Mouse (Mus musculus) ES-Bruce4 (cell line): ENCODE measurements around the gene Tpra1. TPM values are rescaled to one million over a fixed set of nuclear protein-coding genes. Genes with fewer than 3 reads are reported as not detected.

Experiments
- H3K27ac ChIP-seq: 2 replicates; pipeline ENCODE4 v1.5.1; 2012; ENCODE audit warnings: low read length, inconsistent platforms; ENCODE audit not compliant: insufficient read depth
- H3K27me3 ChIP-seq: 2 replicates; pipeline ENCODE4 v1.6.1; 2012; ENCODE audit warnings: mild to moderate bottlenecking, low read length, inconsistent platforms; ENCODE audit not compliant: control insufficient read depth, poor library complexity, insufficient read depth, severe bottlenecking
- H3K36me3 ChIP-seq: 2 replicates; pipeline ENCODE4 v1.6.1; 2012; ENCODE audit warnings: inconsistent platforms, mild to moderate bottlenecking, low read length, moderate library complexity; ENCODE audit not compliant: control insufficient read depth, poor library complexity, insufficient read depth, severe bottlenecking
- H3K4me1 ChIP-seq: one replicate; pipeline ENCODE4 v1.8.1; 2011; ENCODE audit warnings: low read length; ENCODE audit not compliant: control insufficient read depth, insufficient read depth
- H3K4me3 ChIP-seq: 2 replicates; pipeline ENCODE4 v1.5.1; 2011; ENCODE audit warnings: low read depth, mild to moderate bottlenecking, low read length
- H3K9ac ChIP-seq: 2 replicates; pipeline ENCODE4 v1.6.1; 2012; ENCODE audit warnings: low read depth, mild to moderate bottlenecking, inconsistent platforms; ENCODE audit not compliant: poor library complexity, severe bottlenecking
- H3K9me3 ChIP-seq: replicated peaks from 2 replicates; pipeline ENCODE4 v1.6.1; 2012; ENCODE audit warnings: mild to moderate bottlenecking, low read length, inconsistent platforms; ENCODE audit not compliant: control insufficient read depth, poor library complexity, insufficient read depth, severe bottlenecking
- CTCF ChIP-seq: IDR thresholded peaks from one replicate; pipeline ENCODE4 v1.8.1; 2011; ENCODE audit warnings: low read depth, low read length
- EP300 ChIP-seq: IDR thresholded peaks from 2 replicates; pipeline ENCODE4 v1.6.1; 2011; ENCODE audit warnings: low read depth, low read length; ENCODE audit not compliant: insufficient read depth
- POLR2A ChIP-seq: IDR thresholded peaks from one replicate; pipeline ENCODE4 v1.8.1; 2011; ENCODE audit warnings: low read length; ENCODE audit not compliant: insufficient read depth
- polyA plus RNA-seq: library from polyadenylated mRNA; stranded (reverse); fragments of >200 nt; gene quantifications from 2 replicates; pipeline ENCODE4 v1.2.4, GENCODE M21; 2011; ENCODE audit warnings: low read depth; ENCODE audit not compliant: missing spikeins, insufficient read depth, insufficient read length

Tpra1 gene
- polyA plus RNA-seq, 1 experiment = 17.4 TPM

GRCm38 (mm10) chr6:88937971-88938663, 36.1 kb downstream of the Tpra1 start:
- H3K9me3 ChIP-seq = no peaks in the 10 kb centered on the region
- no peaks in the 10 kb centered on the region for H3K36me3 ChIP-seq
- H3K27me3 ChIP-seq = no peaks in the 10 kb centered on the region
- no peaks in the 10 kb centered on the region for H3K4me1 ChIP-seq
- H3K9ac ChIP-seq = no peak overlapping the region
- no peak for TF ChIP-seq CTCF
- no peak for TF ChIP-seq EP300
- TF ChIP-seq POLR2A = no peak
- H3K27ac ChIP-seq = no peak overlapping the region
- H3K4me3 ChIP-seq = no peak overlapping the region

- Histone ChIP-seq H3K4me1 (no peaks in the 10 kb centered on the region), H3K4me3 (no peak overlapping the region), H3K27ac (no peak overlapping the region), H3K9ac (no peak overlapping the region), H3K9me3 (no peaks in the 10 kb centered on the region), H3K36me3 (no peaks in the 10 kb centered on the region), H3K27me3 (no peaks in the 10 kb centered on the region)
- TF ChIP-seq CTCF (no peak), EP300 (no peak), POLR2A (no peak)
These were observed 36.6 kb downstream of the Tpra1 start for GRCm38 (mm10) chr6:88938664-88939055.

- no peaks in the 10 kb centered on the region for H3K36me3 ChIP-seq
- H3K4me1 ChIP-seq = no peaks in the 10 kb centered on the region
- H3K27me3 ChIP-seq = no peaks in the 10 kb centered on the region
- no peak overlapping the region for H3K27ac ChIP-seq
- H3K4me3 ChIP-seq = no peak overlapping the region
- H3K9me3 ChIP-seq = no peaks in the 10 kb centered on the region
- no peak overlapping the region for H3K9ac ChIP-seq
- TF ChIP-seq EP300 (no peak), POLR2A (no peak), CTCF (no peak)
These were observed 37.4 kb downstream of the Tpra1 start for GRCm38 (mm10) chr6:88939281-88940089.

GRCm38 (mm10) chr6:88940090-88940916, 38.3 kb downstream of the Tpra1 start:
- H3K9ac ChIP-seq = no peak overlapping the region
- H3K4me1 ChIP-seq = no peaks in the 10 kb centered on the region
- H3K4me3 ChIP-seq = no peak overlapping the region
- no peaks in the 10 kb centered on the region for H3K27me3 ChIP-seq
- no peaks in the 10 kb centered on the region for H3K9me3 ChIP-seq
- H3K36me3 ChIP-seq = no peaks in the 10 kb centered on the region
- no peak overlapping the region for H3K27ac ChIP-seq
- TF ChIP-seq CTCF (no peak), POLR2A (no peak), EP300 (no peak)

GRCm38 (mm10) chr6:88941628-88942027, 39.6 kb downstream of the Tpra1 start:
- no peak overlapping the region for H3K9ac ChIP-seq
- no peak overlapping the region for H3K4me3 ChIP-seq
- H3K27me3 ChIP-seq = no peaks in the 10 kb centered on the region
- H3K9me3 ChIP-seq = no peaks in the 10 kb centered on the region
- TF ChIP-seq POLR2A = no peak
- TF ChIP-seq EP300 = no peak
- no peak for TF ChIP-seq CTCF
- H3K36me3 ChIP-seq = no peaks in the 10 kb centered on the region
- no peak overlapping the region for H3K27ac ChIP-seq
- H3K4me1 ChIP-seq = no peaks in the 10 kb centered on the region
